Mouse (Mus musculus): ENCODE results near the gene C130050O18Rik.

DNA sequence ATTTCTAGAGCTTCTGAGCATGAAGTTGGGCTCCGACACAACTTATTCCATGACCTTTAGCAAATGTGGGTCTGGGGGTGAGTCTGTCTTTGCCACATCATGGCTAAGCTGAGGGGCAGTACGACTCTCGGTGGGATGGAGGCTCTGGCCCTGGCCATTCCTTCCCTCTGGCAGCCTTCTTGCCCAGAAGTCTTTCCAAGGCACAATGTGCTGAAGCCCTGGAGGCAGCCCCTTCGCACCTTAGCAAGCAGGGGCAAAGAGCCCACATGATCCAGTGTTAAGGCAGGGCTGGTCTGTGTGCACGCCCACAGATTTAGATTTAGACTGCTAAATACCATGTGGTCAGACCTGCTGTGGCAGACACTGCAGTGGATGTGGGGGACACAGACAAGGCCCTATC lies 6.3 kb upstream of the C130050O18Rik start:
- TF ChIP-seq CTCF (IDR thresholded peaks at IDR 0.05; ENCODE audit: insufficient read depth, low read length) = no peak
- 0 out of 2 replicates have a peak, but pooled peaks have one; percentile 4 for TF ChIP-seq POLR2A (IDR thresholded peaks at IDR 0.05; ENCODE audit: borderline replicate concordance, extremely low read depth, low read depth, low read length)

Data from lung, adult 2 months (tissue).